Mouse (Mus musculus) MEL (cell line): ENCODE measurements at regions not wholly inside any gene's neighbourhood (a gene's known extent, or its start where the extent isn't known, plus 50 kb on each side); places are given as distances from the start of the nearest gene placed in this dataset.

ENCODE experiments used
- CHD2 ChIP-seq: IDR thresholded peaks from 2 replicates; pipeline ENCODE4 v1.6.1; 2011; ENCODE audit warnings: low read length, improper control_type of control experiment
- CTCF ChIP-seq, 3 experiments: IDR thresholded peaks in 2 of 3; conservative IDR thresholded peaks in 1 of 3; 2 replicates each; pipeline ENCODE4 v1.5.1; 2011 to 2012; ENCODE audit warnings: low read length in 3 of 3, low read depth in 2 of 3, mild to moderate bottlenecking in 2 of 3, improper control_type of control experiment in 1 of 3, inconsistent platforms in 1 of 3, mixed read lengths in 1 of 3, moderate library complexity in 1 of 3; ENCODE audit not compliant: control insufficient read depth in 1 of 3, insufficient read depth in 1 of 3, poor library complexity in 1 of 3, severe bottlenecking in 1 of 3
- MAX ChIP-seq: IDR thresholded peaks from 2 replicates; pipeline ENCODE4 v1.6.1; 2011; ENCODE audit warnings: low read length, improper control_type of control experiment
- POLR2AphosphoS5 ChIP-seq: IDR thresholded peaks from 2 replicates; pipeline ENCODE4 v1.6.1; 2012; ENCODE audit warnings: low read depth, borderline replicate concordance, mild to moderate bottlenecking, inconsistent platforms, low read length, moderate library complexity, mixed read lengths
- RAD21 ChIP-seq: IDR thresholded peaks from 2 replicates; pipeline ENCODE4 v1.6.1; 2011; ENCODE audit warnings: mild to moderate bottlenecking, low read depth, low read length, improper control_type of control experiment
- SIN3A ChIP-seq: IDR thresholded peaks from 2 replicates; pipeline ENCODE4 v1.6.1; 2012; ENCODE audit warnings: low read length, improper control_type of control experiment, inconsistent platforms

- TF ChIP-seq CTCF (IDR thresholded peaks at IDR 0.05 in 2 of 3, conservative IDR thresholded peaks at IDR 0.05 in 1 of 3; ENCODE audit: control insufficient read depth in 1 of 3, insufficient read depth in 1 of 3, low read depth in 2 of 3, low read length in 3 of 3, poor library complexity in 1 of 3, severe bottlenecking in 1 of 3) (no peak), RAD21 (no peak), POLR2AphosphoS5 (no peak), MAX (no peak), SIN3A (no peak), CHD2 (no peak)
Measured at GRCm38 (mm10) chr8:53941144-53941543, 136.3 kb upstream of the Vegfc start.
